Mouse (Mus musculus) myocyte (in vitro differentiated cells): ENCODE data around the gene Nos1. TPM values are rescaled to one million over a fixed set of nuclear protein-coding genes. Genes with fewer than 3 reads are reported as not detected.

Experiments
- H3K27me3 ChIP-seq: one replicate; pipeline ENCODE4 v1.6.1; 2011; ENCODE audit not compliant: control insufficient read depth, insufficient read depth, insufficient read length
- H3K36me3 ChIP-seq: one replicate; pipeline ENCODE4 v1.6.1; 2011; ENCODE audit not compliant: control insufficient read depth, insufficient read depth
- H3K4me2 ChIP-seq: one replicate; pipeline ENCODE4 v1.6.1; 2011; ENCODE audit warnings: low read depth, control low read depth
- H3K4me3 ChIP-seq: one replicate; pipeline ENCODE4 v1.5.1; 2011; ENCODE audit warnings: mild to moderate bottlenecking, control low read depth, moderate library complexity
- H3K79me2 ChIP-seq: one replicate; pipeline ENCODE4 v1.6.1; 2011; ENCODE audit not compliant: control insufficient read depth, insufficient read depth
- H3ac ChIP-seq: one replicate; pipeline ENCODE4 v1.6.1; 2011; ENCODE audit not compliant: control insufficient read depth, insufficient read length
- CEBPB ChIP-seq: IDR thresholded peaks from 2 replicates; pipeline ENCODE4 v1.6.1; 2011; ENCODE audit warnings: mild to moderate bottlenecking, moderate library complexity; ENCODE audit not compliant: poor library complexity, insufficient read depth, severe bottlenecking
- E2F4 ChIP-seq: IDR thresholded peaks from one replicate; pipeline ENCODE4 v1.6.1; 2011; ENCODE audit warnings: mild to moderate bottlenecking, control low read depth, moderate library complexity; ENCODE audit not compliant: insufficient read depth
- MAX ChIP-seq: IDR thresholded peaks from one replicate; pipeline ENCODE4 v1.6.1; 2011; ENCODE audit warnings: low read depth, mild to moderate bottlenecking, control low read depth
- MYOD1 ChIP-seq, 3 experiments: IDR thresholded peaks; one replicate each; pipeline ENCODE4 v1.6.1; 2011; ENCODE audit warnings: control low read depth in 2 of 3, low read depth in 2 of 3, mild to moderate bottlenecking in 2 of 3, moderate library complexity in 1 of 3; ENCODE audit not compliant: insufficient read length in 2 of 3, control insufficient read depth in 1 of 3
- MYOG ChIP-seq, 3 experiments: IDR thresholded peaks; one replicate each; pipeline ENCODE4 v1.6.1; 2011; ENCODE audit warnings: control low read depth in 2 of 3, low read depth in 2 of 3, mild to moderate bottlenecking in 2 of 3; ENCODE audit not compliant: insufficient read length in 2 of 3, control insufficient read depth in 1 of 3, insufficient read depth in 1 of 3
- POLR2A ChIP-seq: IDR thresholded peaks from one replicate; pipeline ENCODE4 v1.6.1; 2011; ENCODE audit warnings: low read depth, mild to moderate bottlenecking, control low read depth, moderate library complexity; ENCODE audit not compliant: insufficient read length
- POLR2AphosphoS2 ChIP-seq: IDR thresholded peaks from one replicate; pipeline ENCODE4 v1.6.1; 2011; ENCODE audit warnings: low read depth, control low read depth; ENCODE audit not compliant: insufficient read length
- REST ChIP-seq: IDR thresholded peaks from one replicate; pipeline ENCODE4 v1.6.1; 2011; ENCODE audit warnings: mild to moderate bottlenecking, control low read depth, moderate library complexity; ENCODE audit not compliant: insufficient read depth, insufficient read length
- SRF ChIP-seq: IDR thresholded peaks from one replicate; pipeline ENCODE4 v1.6.1; 2011; ENCODE audit warnings: low read depth; ENCODE audit not compliant: control insufficient read depth, insufficient read length
- TCF12 ChIP-seq: IDR thresholded peaks from one replicate; pipeline ENCODE4 v1.6.1; 2011; ENCODE audit warnings: mild to moderate bottlenecking, control low read depth; ENCODE audit not compliant: poor library complexity, insufficient read depth, severe bottlenecking
- TCF3 ChIP-seq: IDR thresholded peaks from one replicate; pipeline ENCODE4 v1.6.1; 2011; ENCODE audit warnings: low read depth, control low read depth; ENCODE audit not compliant: insufficient read length
- USF1 ChIP-seq: IDR thresholded peaks from one replicate; pipeline ENCODE4 v1.6.1; 2011; ENCODE audit warnings: low read depth, mild to moderate bottlenecking, control low read depth, moderate library complexity
- polyA plus RNA-seq: library from polyadenylated mRNA; unstranded; fragments of >200 nt; fragmentation: generic; extraction: Trizol; gene quantifications from one replicate; pipeline ENCODE4 v1.2.1, GENCODE M21; 2012; ENCODE audit warnings: missing spikeins

Gene Nos1
- polyA plus RNA-seq, 1 experiment = 0.30 TPM

- Histone ChIP-seq H3K27me3 (no peaks in the 10 kb centered on the region), H3ac (no peak overlapping the region), H3K4me2 (no peak overlapping the region), H3K36me3 (peaks cover 3% of the 10 kb centered on the region), H3K4me3 (no peak overlapping the region), H3K79me2 (no peaks in the 10 kb centered on the region)
- no peak for TF ChIP-seq POLR2AphosphoS2
Observed at GRCm38 (mm10) chr5:117980921-117981320, 200.1 kb downstream of the Nos1 start.

- peaks cover 3% of the 10 kb centered on the region for H3K36me3 ChIP-seq
- TF ChIP-seq TCF12 = no peak
- TF ChIP-seq MYOD1 (IDR thresholded peaks at IDR 0.05; ENCODE audit: control insufficient read depth in 1 of 3, insufficient read length in 2 of 3, low read depth in 2 of 3) = no peak
- no peaks in the 10 kb centered on the region for H3K27me3 ChIP-seq
Observed at GRCm38 (mm10) chr5:117981943-117982342, 201.1 kb downstream of the Nos1 start.

GRCm38 (mm10) chr5:117986327-117986726, 205.5 kb downstream of the Nos1 start:
- Histone ChIP-seq H3K79me2 (no peaks in the 10 kb centered on the region), H3K4me2 (no peak overlapping the region), H3K4me3 (no peak overlapping the region), H3K27me3 (no peaks in the 10 kb centered on the region), H3K36me3 (peaks cover under 1% of the 10 kb centered on the region), H3ac (no peak overlapping the region)
- TF ChIP-seq POLR2AphosphoS2 (no peak), POLR2A (no peak), TCF3 (no peak), MYOG (IDR thresholded peaks at IDR 0.05; ENCODE audit: control insufficient read depth in 1 of 3, insufficient read depth in 1 of 3, insufficient read length in 2 of 3, low read depth in 2 of 3) (no peak), USF1 (no peak), TCF12 (no peak), REST (no peak), E2F4 (no peak), MAX (no peak), SRF (no peak), CEBPB (no peak), MYOD1 (IDR thresholded peaks at IDR 0.05; ENCODE audit: control insufficient read depth in 1 of 3, insufficient read length in 2 of 3, low read depth in 2 of 3) (no peak)

More at GRCm38 (mm10) chr5:117981943-117982342, 201.1 kb downstream of the Nos1 start:
- Histone ChIP-seq H3K79me2 (no peaks in the 10 kb centered on the region), H3K4me2 (no peak overlapping the region), H3ac (no peak overlapping the region), H3K4me3 (no peak overlapping the region)

DNA sequence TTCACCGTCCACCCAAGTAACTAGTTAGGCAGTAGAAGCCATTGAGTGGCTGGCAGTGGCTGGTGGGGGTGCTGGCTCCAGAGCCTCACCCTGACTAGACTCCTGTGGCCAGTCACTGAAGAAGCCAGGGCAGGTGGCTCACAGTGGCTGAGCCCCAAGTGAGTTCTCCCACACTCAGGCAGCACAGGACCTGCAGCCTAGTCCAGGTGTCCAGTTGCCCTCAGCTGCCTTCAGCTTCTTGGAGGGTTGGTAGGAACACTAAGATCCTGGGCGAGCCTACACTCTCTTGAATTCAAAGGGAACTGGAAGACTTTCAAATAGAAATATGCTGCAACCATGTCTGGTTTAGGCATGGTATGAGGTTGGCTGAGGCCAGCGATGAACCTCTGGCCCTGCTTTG, 207.1 kb downstream of the Nos1 start:
- no peak for TF ChIP-seq MAX
- no peak for TF ChIP-seq TCF3
- no peak for TF ChIP-seq REST
- no peak for TF ChIP-seq MYOD1 (IDR thresholded peaks at IDR 0.05; ENCODE audit: control insufficient read depth in 1 of 3, insufficient read length in 2 of 3, low read depth in 2 of 3)
- TF ChIP-seq POLR2AphosphoS2 = no peak
- no peak for TF ChIP-seq POLR2A
- no peak for TF ChIP-seq USF1
- TF ChIP-seq TCF12 = no peak
- TF ChIP-seq CEBPB = no peak
- H3K79me2 ChIP-seq = no peaks in the 10 kb centered on the region
- no peak overlapping the region for H3ac ChIP-seq

DNA sequence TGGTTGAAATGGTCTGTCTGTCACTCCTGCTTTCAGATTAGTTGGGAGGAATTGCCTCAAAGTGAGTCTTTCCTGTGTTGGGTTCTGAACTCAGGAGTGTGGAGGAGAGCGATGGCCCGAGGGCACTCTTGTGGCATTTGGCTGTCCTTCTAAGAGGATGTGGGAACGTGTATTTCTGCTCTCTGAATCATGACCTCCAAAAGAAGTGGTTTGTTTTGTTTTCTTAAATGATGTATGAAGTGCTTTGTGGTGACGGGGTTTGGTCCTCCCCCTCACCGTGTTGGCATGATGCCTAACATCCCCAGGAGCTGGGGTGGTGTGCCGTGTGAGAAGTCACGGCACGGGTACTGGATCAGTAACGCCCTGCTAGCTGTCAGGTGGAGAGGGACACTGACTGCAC, 207.5 kb downstream of the Nos1 start:
- TF ChIP-seq CEBPB (no peak), MYOD1 (IDR thresholded peaks at IDR 0.05; ENCODE audit: control insufficient read depth in 1 of 3, insufficient read length in 2 of 3, low read depth in 2 of 3) (no peak), MAX (no peak)
- Histone ChIP-seq H3K27me3 (no peaks in the 10 kb centered on the region), H3ac (no peak overlapping the region), H3K4me3 (no peak overlapping the region), H3K4me2 (no peak overlapping the region), H3K36me3 (peaks cover 10% of the 10 kb centered on the region), H3K79me2 (no peaks in the 10 kb centered on the region)

More for the DNA sequence above, 207.1 kb downstream of the Nos1 start:
- Histone ChIP-seq H3K36me3 (peaks cover 10% of the 10 kb centered on the region), H3K27me3 (no peaks in the 10 kb centered on the region), H3K4me3 (no peak overlapping the region), H3K4me2 (no peak overlapping the region)

- TF ChIP-seq SRF (no peak), POLR2AphosphoS2 (no peak), POLR2A (no peak), CEBPB (no peak), TCF12 (no peak), MYOG (IDR thresholded peaks at IDR 0.05; ENCODE audit: control insufficient read depth in 1 of 3, insufficient read depth in 1 of 3, insufficient read length in 2 of 3, low read depth in 2 of 3) (no peak), REST (no peak)
- Histone ChIP-seq H3K27me3 (no peaks in the 10 kb centered on the region), H3K36me3 (peaks cover 10% of the 10 kb centered on the region), H3K4me2 (no peak overlapping the region), H3K79me2 (no peaks in the 10 kb centered on the region), H3ac (no peak overlapping the region), H3K4me3 (no peak overlapping the region)
Observed at GRCm38 (mm10) chr5:117989773-117990172, 208.9 kb downstream of the Nos1 start.
